Mouse (Mus musculus): Measurements from ENCODE around the gene Gm17577.
"Not testable (repeated sequence)": the region's sequence is repeated elsewhere in the genome, so short reads cannot be mapped to it uniquely, and the experiment has no call there.

The Gm17577 gene

DNA sequence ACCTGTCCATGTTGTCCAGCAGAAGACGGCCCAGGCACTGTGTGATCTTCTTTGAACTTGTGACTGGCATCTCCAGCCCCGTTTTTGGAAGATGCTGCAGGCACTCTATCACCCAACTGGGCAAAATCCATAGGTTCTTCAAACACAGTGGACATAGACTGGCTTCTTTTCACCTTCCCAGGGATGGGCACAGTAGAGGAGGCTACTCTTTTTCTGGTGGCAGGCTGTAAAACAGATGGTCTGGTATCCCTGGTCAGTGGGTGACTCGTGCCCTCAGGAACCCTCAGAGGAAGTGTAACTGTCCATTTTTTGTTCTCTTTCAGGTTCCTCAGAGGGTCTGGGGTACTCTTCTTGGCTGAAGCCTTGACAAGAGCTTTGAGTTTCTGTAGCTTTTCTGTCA lies at the start of gene Gm17577:
Gene Gm17577 (minus strand): TSS at position 101 of the 400 bp plus-strand sequence.
- not testable (repeated sequence) for DNase-seq

DNA sequence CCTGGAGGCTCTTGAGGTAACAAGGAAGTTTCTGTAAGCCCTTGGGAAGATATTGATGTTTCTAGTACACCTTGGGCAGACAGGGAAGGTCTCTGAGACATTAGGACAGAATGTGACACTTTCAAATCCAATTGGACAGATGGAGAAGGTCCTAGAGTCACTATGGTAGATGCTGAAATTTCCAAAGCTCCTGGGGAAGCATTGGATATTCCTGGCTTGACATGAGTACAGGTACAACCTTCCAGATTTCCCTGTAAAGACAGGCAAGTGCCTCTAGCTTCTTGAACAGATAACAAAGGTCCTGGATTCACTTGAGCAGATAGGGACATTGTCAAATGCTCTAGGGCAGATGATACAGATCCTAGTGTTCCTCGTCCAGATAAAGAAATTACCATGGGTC lies 24.3 kb downstream of the Gm17577 start, which contains the start of gene Srsx:
Gene Srsx (minus strand): TSS at position 101 of the 400 bp plus-strand sequence.
- DNase-seq: not testable (repeated sequence)
